8 mouse cellular contexts compared by ENCODE assay signal in genomic region chr17:23598582-23599552, GRCm38 (mm10). TPM values are rescaled to one million over a fixed set of nuclear protein-coding genes. Genes with fewer than 3 reads are reported as not detected.
DNase-seq lines count a peak whose midpoint lies in the region; ATAC-seq lines count a peak whose summit lies in the region.

Gene Zfp13, minus strand, starts transcription at chr17:23599487.

- H3K4me3 ChIP-seq in hindbrain, embryonic 16.5 days (ENCODE audit: low read length) = peak within 1 kb of the TSS; percentile 41
- H3K4me3 ChIP-seq in macrophage (ENCODE audit: inconsistent target) = peak within 1 kb of the TSS; percentile 49

- H3K36me3 ChIP-seq in hindbrain, embryonic 16.5 days (ENCODE audit: control insufficient read depth, insufficient read depth, low read length) = no peaks in the 10 kb centered on the region
- no peaks in the 10 kb centered on the region for H3K36me3 ChIP-seq in macrophage (ENCODE audit: inconsistent target)

- WGBS in hindbrain, embryonic 16.5 days = 9% methylated on average over 31 of the region's 31 CpGs
- 5% methylated on average over 31 of the region's 31 CpGs for WGBS in macrophage (ENCODE audit: missing documents)

- peak; percentile 89 for DNase-seq in WW6 (ENCODE audit: low read depth, low spot score)
- DNase-seq in cerebellum, postnatal 4 days (ENCODE audit: low spot score in 2 of 2) = peak; percentile 35 to 65
- DNase-seq in gastrocnemius, adult 18-20 months (ENCODE audit: low spot score) = peak; percentile 83
- DNase-seq in left cerebral cortex, adult 18-20 months (ENCODE audit: low spot score in 2 of 2) = peak; percentile 60 to 75
- peak; percentile 74 to 75 for DNase-seq in right cerebral cortex, adult 2 months (ENCODE audit: low spot score in 2 of 2)
- DNase-seq in urinary bladder, postnatal 14 days (ENCODE audit: low spot score) = peak; percentile 89

- no peaks in the 10 kb centered on the region for H3K79me2 ChIP-seq in macrophage (ENCODE audit: inconsistent target)

- peaks cover 3% of the 10 kb centered on the region; the same call in 1 of the 2 replicates for H3K4me1 ChIP-seq in hindbrain, embryonic 16.5 days (ENCODE audit: control insufficient read depth, insufficient read depth, low read depth, low read length)

- peak; percentile 93 for ATAC-seq in hindbrain, embryonic 16.5 days

- peak within 1 kb of the TSS; percentile 66 for H3K9ac ChIP-seq in hindbrain, embryonic 16.5 days (ENCODE audit: low read depth, low read length)

- no peaks in the 10 kb centered on the region for H3K9me3 ChIP-seq in hindbrain, embryonic 16.5 days (ENCODE audit: control insufficient read depth, low read length)

- peak within 1 kb of the TSS; percentile 52 for H3K27ac ChIP-seq in hindbrain, embryonic 16.5 days (ENCODE audit: low read depth, low read length)
- peak within 1 kb of the TSS; percentile 46 for H3K27ac ChIP-seq in macrophage

- peak within 1 kb of the TSS; percentile 72 for H3K4me2 ChIP-seq in hindbrain, embryonic 16.5 days (ENCODE audit: low read length)

- H3K27me3 ChIP-seq in hindbrain, embryonic 16.5 days (replicated peaks; ENCODE audit: control insufficient read depth, insufficient read depth, low read length) = no peaks in the 10 kb centered on the region

RNA-seq across cellular contexts. Expression of gene Zfp13, which starts in this region (rescaled TPM):
- total RNA-seq in gastrocnemius, adult 18-20 months (2021) = 1 to 10 TPM; 2.5 to 2.9 TPM
- 26.4 and 29.1 TPM in 2 replicates for polyA plus RNA-seq in hindbrain, embryonic 16.5 days (2015; fragmentation: Nextera tagmentation; extraction: Ambion mirVana)
- 10 to 100 TPM; 27.5 to 29.7 TPM for total RNA-seq in left cerebral cortex, adult 18-20 months (2021)
- total RNA-seq in macrophage (2018; cell fraction: chromatin; rRNA removed) = 1 to 10 TPM in 11 of 26 experiments, under 1 TPM in 7, not detected in 8; 0.52 to 1.8 (median 1.0) TPM
- under 1 TPM in 22 of 26 experiments, not detected in 4; 0.09 to 0.74 (median 0.21) TPM for total RNA-seq in macrophage (2018; cell fraction: cytosol; rRNA removed)
- total RNA-seq in macrophage (2018; cell fraction: nucleus; rRNA removed) = 1 to 10 TPM in 4 of 26 experiments, under 1 TPM in 11, not detected in 11; 0.22 to 2.5 (median 0.89) TPM
- 0.16 to 0.60 TPM (median 0.52 TPM) in 3 replicates for polyA plus RNA-seq in macrophage (2018)

Comparison
In these comparisons a context has a peak if more than half of its experiments do, and no peak if none do; other contexts are left out.
1. Peak in every context shown above with its lines: DNase-seq, ATAC-seq, H3K4me3 ChIP-seq and H3K27ac ChIP-seq.
2. RNA of gene Zfp13 (total RNA-seq): 27.5 to 29.7 TPM in left cerebral cortex, adult 18-20 months; 2.5 to 2.9 TPM in gastrocnemius, adult 18-20 months; every median in the first group is over 4 times any median in the second.
3. RNA of gene Zfp13 (polyA plus RNA-seq): 26.4 to 29.1 TPM in hindbrain, embryonic 16.5 days; 0.16 to 0.60 TPM in macrophage; every median in the first group is over 10 times any median in the second.